Mouse (Mus musculus) layer of hippocampus, adult 2 months (tissue): ENCODE results near the gene Adgrd1. TPM values are rescaled to one million over a fixed set of nuclear protein-coding genes. Genes with fewer than 3 reads are reported as not detected.

Source experiments
- DNase-seq, 2 experiments: peaks; one replicate each; pipeline ENCODE4 v3.0.0; 2022; ENCODE audit warnings: low spot score in 2 of 2
- H3K27ac ChIP-seq: fragments of 200-600 bp; 2 replicates; pipeline ENCODE4 v1.8.1; 2022
- H3K4me3 ChIP-seq: fragments of 200-600 bp; 2 replicates; pipeline ENCODE4 v1.8.1; 2022; ENCODE audit warnings: mild to moderate bottlenecking
- CTCF ChIP-seq: fragments of 200-600 bp; conservative IDR thresholded peaks from 2 replicates; pipeline ENCODE4 v1.8.1; 2022; ENCODE audit warnings: antibody characterized with exemption, mild to moderate bottlenecking, moderate library complexity
- total RNA-seq, 2 experiments: library from RNA; stranded (reverse); gene quantifications; 2 replicates each; pipeline ENCODE4 v1.2.3; 2021

Adgrd1 gene
- total RNA-seq, 2 experiments from 2014 or later, result 0.33 to 0.39 TPM

- no peak for DNase-seq
- Histone ChIP-seq H3K4me3 (no peak overlapping the region), H3K27ac (peak overlapping the region; percentile 75)
- TF ChIP-seq CTCF, result no peak
Observed at GRCm38 (mm10) chr5:129066541-129067230, 29.9 kb upstream of the Adgrd1 start.

GRCm38 (mm10) chr5:129067231-129067834 lies 29.2 kb upstream of the Adgrd1 start:
- no peak for TF ChIP-seq CTCF

GRCm38 (mm10) chr5:129071761-129072280 lies 24.7 kb upstream of the Adgrd1 start:
- Histone ChIP-seq H3K27ac (peak overlapping the region; percentile 83), H3K4me3 (no peak overlapping the region)
- DNase-seq, result no peak
- TF ChIP-seq CTCF, result no peak

More at GRCm38 (mm10) chr5:129067231-129067834, 29.2 kb upstream of the Adgrd1 start:
- Histone ChIP-seq H3K27ac (peak overlapping the region; percentile 75), H3K4me3 (no peak overlapping the region)
- no peak for DNase-seq

- DNase-seq, result no peak
- Histone ChIP-seq H3K4me3 (no peak overlapping the region), H3K27ac (no peak overlapping the region)
- no peak for TF ChIP-seq CTCF
Observed at GRCm38 (mm10) chr5:129073404-129073803, 23.1 kb upstream of the Adgrd1 start.

GRCm38 (mm10) chr5:129076098-129076497 lies 20.5 kb upstream of the Adgrd1 start:
- no peak overlapping the region for H3K4me3 ChIP-seq
- no peak for TF ChIP-seq CTCF
- no peak overlapping the region for H3K27ac ChIP-seq
- DNase-seq, result no peak

GRCm38 (mm10) chr5:129077240-129077639 lies 19.3 kb upstream of the Adgrd1 start:
- H3K27ac ChIP-seq, result no peak overlapping the region
- no peak for TF ChIP-seq CTCF
- no peak for DNase-seq
- H3K4me3 ChIP-seq, result no peak overlapping the region

GRCm38 (mm10) chr5:129081521-129081920 lies 15.0 kb upstream of the Adgrd1 start:
- Histone ChIP-seq H3K27ac (no peak overlapping the region), H3K4me3 (no peak overlapping the region)
- no peak for DNase-seq
- TF ChIP-seq CTCF, result no peak

GRCm38 (mm10) chr5:129085153-129085552 lies 11.4 kb upstream of the Adgrd1 start:
- no peak for DNase-seq
- no peak for TF ChIP-seq CTCF
- Histone ChIP-seq H3K4me3 (no peak overlapping the region), H3K27ac (peak overlapping the region; percentile 12; the same call in 1 of the 2 replicates)

- no peak for DNase-seq
- H3K27ac ChIP-seq, result no peak overlapping the region
- no peak overlapping the region for H3K4me3 ChIP-seq
- no peak for TF ChIP-seq CTCF
Observed at GRCm38 (mm10) chr5:129092345-129093065, 4.0 kb upstream of the Adgrd1 start.

GRCm38 (mm10) chr5:129093158-129093557 lies 3.4 kb upstream of the Adgrd1 start:
- H3K27ac ChIP-seq, result no peak overlapping the region
- no peak overlapping the region for H3K4me3 ChIP-seq
- no peak for DNase-seq
- no peak for TF ChIP-seq CTCF

- no peak for DNase-seq
- no peak overlapping the region for H3K27ac ChIP-seq
- no peak for TF ChIP-seq CTCF
- H3K4me3 ChIP-seq, result no peak overlapping the region
Observed at GRCm38 (mm10) chr5:129094236-129094635, 2.3 kb upstream of the Adgrd1 start.

GRCm38 (mm10) chr5:129104043-129104442 lies 7.5 kb downstream of the Adgrd1 start:
- Histone ChIP-seq H3K4me3 (no peak overlapping the region), H3K27ac (no peak overlapping the region)
- DNase-seq, result no peak
- TF ChIP-seq CTCF, result no peak

- no peak for TF ChIP-seq CTCF
- H3K4me3 ChIP-seq, result no peak overlapping the region
- DNase-seq, result no peak
- H3K27ac ChIP-seq, result no peak overlapping the region
Observed at GRCm38 (mm10) chr5:129111729-129112128, 15.2 kb downstream of the Adgrd1 start.
